Mouse (Mus musculus) limb, embryonic 10.5 days (tissue): ENCODE data around the gene Hoxc6. TPM values are rescaled to one million over a fixed set of nuclear protein-coding genes. Genes with fewer than 3 reads are reported as not detected.
A peak's percentile ranks its signal among the peaks of the same experiment; 100 is the strongest.

Source experiments
- DNase-seq: peaks from one replicate; pipeline ENCODE4 v3.0.0-alpha.2; 2017; ENCODE audit warnings: low spot score
- H3K27ac ChIP-seq: fragments of 300-500 bp; sonication (generic); 2 replicates; pipeline ENCODE4 v1.5.1; 2016; ENCODE audit warnings: mild to moderate bottlenecking
- H3K27me3 ChIP-seq: fragments of 300-500 bp; sonication (generic); 2 replicates; pipeline ENCODE4 v1.6.1; 2016; ENCODE audit warnings: low read depth, mild to moderate bottlenecking; ENCODE audit not compliant: poor library complexity, severe bottlenecking
- H3K36me3 ChIP-seq: fragments of 300-500 bp; sonication (generic); 2 replicates; pipeline ENCODE4 v1.6.1; 2016; ENCODE audit warnings: mild to moderate bottlenecking, moderate library complexity
- H3K4me1 ChIP-seq: fragments of 300-500 bp; sonication (generic); 2 replicates; pipeline ENCODE4 v1.6.1; 2016
- H3K4me3 ChIP-seq: fragments of 300-500 bp; sonication (generic); 2 replicates; pipeline ENCODE4 v1.5.1; 2016; ENCODE audit warnings: mild to moderate bottlenecking, moderate library complexity
- H3K9me3 ChIP-seq: fragments of 300-500 bp; sonication (generic); replicated peaks from 2 replicates; pipeline ENCODE4 v1.6.1; 2016; ENCODE audit warnings: mild to moderate bottlenecking
- WGBS: fragments of 180-500 bp; shearing (Covaris S2); methylation state at CpG from one replicate; pipeline ENCODE4 v1.1.7; 2016; 5-methylcytosine and 5-hydroxymethylcytosine counted together
- microRNA counts: library from miRNA; unstranded; fragments of <30 nt; microRNA quantifications from one replicate; lab custom pipeline; 2017
- microRNA-seq: library from miRNA; unstranded; fragments of <30 nt; microRNA quantifications from one replicate; pipeline ENCODE4, GENCODE M21; 2017
- polyA plus RNA-seq: library from polyadenylated mRNA; unstranded; fragments of >200 nt; fragmentation: Nextera tagmentation; extraction: Ambion mirVana; gene quantifications from 2 replicates; pipeline ENCODE4 v1.2.1, GENCODE M21; 2016

Gene Hoxc6
- polyA plus RNA-seq, 1 experiment from 2014 or later: 10.1 TPM

- Histone ChIP-seq H3K4me1 (peaks cover 44% of the 10 kb centered on the region), H3K36me3 (no peaks in the 10 kb centered on the region), H3K27ac (no peak overlapping the region), H3K27me3 (peaks cover 96% of the 10 kb centered on the region), H3K9me3 (no peaks in the 10 kb centered on the region), H3K4me3 (no peak overlapping the region)
- DNase-seq: no peak
These were observed 55.2 kb downstream of the Hoxc6 start for GRCm38 (mm10) chr15:103053210-103053609.

GRCm38 (mm10) chr15:103056396-103056795, 58.3 kb downstream of the Hoxc6 start:
- Histone ChIP-seq H3K9me3 (no peaks in the 10 kb centered on the region), H3K27me3 (peaks cover 94% of the 10 kb centered on the region), H3K36me3 (no peaks in the 10 kb centered on the region), H3K4me3 (no peak overlapping the region), H3K4me1 (peaks cover 65% of the 10 kb centered on the region), H3K27ac (no peak overlapping the region)
- no peak for DNase-seq
- 40% methylated on average over 2 of the region's 2 CpGs for WGBS

- Histone ChIP-seq H3K4me1 (peaks cover 69% of the 10 kb centered on the region), H3K36me3 (no peaks in the 10 kb centered on the region), H3K4me3 (peak overlapping the region; percentile 42), H3K27ac (peak overlapping the region; percentile 86), H3K27me3 (peaks cover 96% of the 10 kb centered on the region), H3K9me3 (no peaks in the 10 kb centered on the region)
- DNase-seq: peak; percentile 62
- 2% methylated on average over 12 of the region's 12 CpGs for WGBS
These were observed 60.7 kb downstream of the Hoxc6 start for GRCm38 (mm10) chr15:103058715-103059114.

GRCm38 (mm10) chr15:103059393-103059992, 61.4 kb downstream of the Hoxc6 start:
- WGBS: under 1% methylated on average over 21 of the region's 21 CpGs
- Histone ChIP-seq H3K36me3 (no peaks in the 10 kb centered on the region), H3K27me3 (peaks cover 97% of the 10 kb centered on the region), H3K9me3 (no peaks in the 10 kb centered on the region), H3K27ac (peak overlapping the region; percentile 86), H3K4me3 (peak overlapping the region; percentile 42), H3K4me1 (peaks cover 69% of the 10 kb centered on the region)
- peak; percentile 60 for DNase-seq

GRCm38 (mm10) chr15:103060021-103060340, 61.9 kb downstream of the Hoxc6 start:
- Histone ChIP-seq H3K27ac (peak overlapping the region; percentile 86), H3K27me3 (peaks cover 97% of the 10 kb centered on the region), H3K36me3 (no peaks in the 10 kb centered on the region), H3K9me3 (no peaks in the 10 kb centered on the region), H3K4me1 (peaks cover 64% of the 10 kb centered on the region), H3K4me3 (peak overlapping the region; percentile 42)
- peak; percentile 67 for DNase-seq
- WGBS: 0% methylated on average over 11 of the region's 11 CpGs

- H3K36me3 ChIP-seq: no peaks in the 10 kb centered on the region
- peak overlapping the region; percentile 86 for H3K27ac ChIP-seq
- peaks cover 67% of the 10 kb centered on the region for H3K4me1 ChIP-seq
- H3K9me3 ChIP-seq: no peaks in the 10 kb centered on the region
- H3K27me3 ChIP-seq: peaks cover 97% of the 10 kb centered on the region
- peak; percentile 77 for DNase-seq
- under 1% methylated on average over 36 of the region's 36 CpGs for WGBS
- peak overlapping the region; percentile 42 for H3K4me3 ChIP-seq
These were observed 62.5 kb downstream of the Hoxc6 start for GRCm38 (mm10) chr15:103060341-103061130.

GRCm38 (mm10) chr15:103061131-103061825, 63.2 kb downstream of the Hoxc6 start:
- H3K4me3 ChIP-seq: peak overlapping the region; percentile 42

More at GRCm38 (mm10) chr15:103061131-103061825, 63.2 kb downstream of the Hoxc6 start:
- under 1% methylated on average over 30 of the region's 30 CpGs for WGBS
- Histone ChIP-seq H3K27ac (peak overlapping the region; percentile 86), H3K4me1 (peaks cover 71% of the 10 kb centered on the region), H3K27me3 (peaks cover 97% of the 10 kb centered on the region), H3K36me3 (no peaks in the 10 kb centered on the region), H3K9me3 (no peaks in the 10 kb centered on the region)
- peak; percentile 87 for DNase-seq

MicroRNAs encoded within 50 kb of the gene (microRNA counts, 519-probe panel; counts per million panel counts)
- 684 counts per million, percentile 72 among the panel's probes with 10 or more counts for microRNA mmu-miR-615-3p (lab: Ali Mortazavi, UCI)
- 684 counts per million, percentile 72 among the panel's probes with 10 or more counts for microRNA mmu-miR-615-5p (lab: Ali Mortazavi, UCI)

Small RNAs within 50 kb of the gene (microRNA-seq; reads per million reads assigned to microRNA genes)
- 1,846 reads per million, percentile 83 among the genes with 10 or more reads in this experiment for gene Mir196a-2
- gene Mir615: 5,586 reads per million, percentile 92 among the genes with 10 or more reads in this experiment

Other genes starting within 250 kb of the Hoxc6 start
- 0.51 and 1.2 TPM in 2 replicates for gene Hoxc13, start 77.2 kb upstream of the Hoxc6 start, polyA plus RNA-seq
- 0.36 TPM in 1 of 2 replicates, not detected in the other for gene Hoxc12, start 61.5 kb upstream of the Hoxc6 start, polyA plus RNA-seq
- 2.4 and 4.7 TPM in 2 replicates for gene Hoxc11, start 43.8 kb upstream of the Hoxc6 start, polyA plus RNA-seq
- gene Hoxc10, start 31.5 kb upstream of the Hoxc6 start, polyA plus RNA-seq: 21.4 and 51.4 TPM in 2 replicates
- 10.6 and 12.7 TPM in 2 replicates for gene Hoxc5, start 30.8 kb upstream of the Hoxc6 start, polyA plus RNA-seq
- 4.4 and 6.9 TPM in 2 replicates for gene Hoxc9, start 21.8 kb upstream of the Hoxc6 start, polyA plus RNA-seq
- gene Hoxc8, start 7.7 kb upstream of the Hoxc6 start, polyA plus RNA-seq: 5.1 and 6.0 TPM in 2 replicates
- 9.1 and 9.8 TPM in 2 replicates for gene Hoxc4, start 20.7 kb downstream of the Hoxc6 start, polyA plus RNA-seq
- gene Smug1, start 168.8 kb downstream of the Hoxc6 start, polyA plus RNA-seq: 16.2 and 16.8 TPM in 2 replicates
- 191 and 215 TPM in 2 replicates for gene Cbx5, start 241.6 kb downstream of the Hoxc6 start, polyA plus RNA-seq
- gene Hnrnpa1, start 242.2 kb downstream of the Hoxc6 start, polyA plus RNA-seq: 1,775 and 1,966 TPM in 2 replicates